Mouse (Mus musculus) heart, postnatal 0 days (tissue): Measurements from ENCODE around the gene Tpm1. TPM values are rescaled to one million over a fixed set of nuclear protein-coding genes. Genes with fewer than 3 reads are reported as not detected.

ENCODE experiments used
- ATAC-seq: fragments of 200-750 bp; cut with Nextera tagmentation; 2 replicates; pipeline ENCODE4 v1.8.0; 2017; ENCODE audit warnings: low read depth, moderate number of reproducible peaks, moderate library complexity; ENCODE audit not compliant: insufficient read depth
- DNase-seq: peaks from one replicate; pipeline ENCODE4 v3.0.0-alpha.2; 2016; ENCODE audit warnings: low spot score
- H3K27ac ChIP-seq: fragments of 300-500 bp; sonication (generic); 2 replicates; pipeline ENCODE4 v1.5.1; 2014; ENCODE audit warnings: low read depth, mild to moderate bottlenecking
- H3K27me3 ChIP-seq: fragments of 300-500 bp; sonication (generic); 2 replicates; pipeline ENCODE4 v1.6.1; 2014; ENCODE audit warnings: low read length, mixed read lengths; ENCODE audit not compliant: control insufficient read depth, insufficient read depth
- H3K36me3 ChIP-seq: fragments of 300-500 bp; sonication (generic); replicated peaks from 2 replicates; pipeline ENCODE4 v1.6.1; 2014; ENCODE audit warnings: low read length, mixed read lengths; ENCODE audit not compliant: control insufficient read depth, insufficient read depth
- H3K4me1 ChIP-seq: fragments of 300-500 bp; sonication (generic); 2 replicates; pipeline ENCODE4 v1.6.1; 2014; ENCODE audit warnings: antibody characterized with exemption; ENCODE audit not compliant: control insufficient read depth, insufficient read depth
- H3K4me2 ChIP-seq: fragments of 300-500 bp; sonication (generic); 2 replicates; pipeline ENCODE4 v1.6.1; 2014; ENCODE audit warnings: low read depth, mild to moderate bottlenecking, low read length, moderate library complexity
- H3K4me3 ChIP-seq: fragments of 300-500 bp; sonication (generic); 2 replicates; pipeline ENCODE4 v1.5.1; 2014; ENCODE audit warnings: low read depth, low read length
- H3K9ac ChIP-seq: fragments of 300-500 bp; sonication (generic); replicated peaks from 2 replicates; pipeline ENCODE4 v1.6.1; 2014; ENCODE audit warnings: low read depth, low read length, mixed read lengths
- H3K9me3 ChIP-seq: fragments of 300-500 bp; sonication (generic); replicated peaks from 2 replicates; pipeline ENCODE4 v1.6.1; 2016; ENCODE audit warnings: low read length; ENCODE audit not compliant: control insufficient read depth
- CTCF ChIP-seq: IDR thresholded peaks from 2 replicates; pipeline ENCODE4 v1.5.1; 2016; ENCODE audit warnings: antibody characterized with exemption, control low read depth, low read depth
- EP300 ChIP-seq: IDR thresholded peaks from 2 replicates; pipeline ENCODE4 v1.6.1; 2016; ENCODE audit warnings: antibody characterized with exemption, low read depth
- WGBS: fragments of 180-500 bp; shearing (Covaris S2); extraction: QIAGEN DNeasy Blood & Tissue Kit; methylation state at CpG from one replicate; pipeline ENCODE4 v1.1.7; 2014; 5-methylcytosine and 5-hydroxymethylcytosine counted together
- polyA plus RNA-seq: library from polyadenylated mRNA; unstranded; fragments of >200 nt; fragmentation: Nextera tagmentation; extraction: Ambion mirVana; gene quantifications from 2 replicates; pipeline ENCODE4 v1.2.1, GENCODE M21; 2015
- total RNA-seq: library from RNA; depleted of rRNA; stranded (reverse); fragments of >200 nt; gene quantifications from 2 replicates; pipeline ENCODE4 v1.2.3, GENCODE M21; 2014; ENCODE audit warnings: low replicate concordance

Gene Tpm1
- total and polyA plus RNA-seq, 2 experiments from 2014 or later: 3,533 to 10,309 TPM

GRCm38 (mm10) chr9:67028133-67028724 is 21.0 kb downstream of the Tpm1 start:
- Histone ChIP-seq H3K4me2 (no peak overlapping the region), H3K9me3 (no peaks in the 10 kb centered on the region), H3K36me3 (peaks cover 74% of the 10 kb centered on the region), H3K27ac (no peak overlapping the region), H3K4me1 (no peaks in the 10 kb centered on the region), H3K4me3 (no peak overlapping the region), H3K9ac (no peak overlapping the region), H3K27me3 (no peaks in the 10 kb centered on the region)
- DNase-seq (no peak), ATAC-seq (no peak)
- TF ChIP-seq EP300 (no peak), CTCF (no peak)
- 63% methylated on average over 12 of the region's 12 CpGs for WGBS

- 68% methylated on average over 7 of the region's 7 CpGs for WGBS
- Histone ChIP-seq H3K4me2 (no peak overlapping the region), H3K9ac (no peak overlapping the region), H3K27ac (0 out of 2 replicates have a peak overlapping the region, but pooled peaks have one; percentile 2), H3K4me1 (no peaks in the 10 kb centered on the region), H3K27me3 (no peaks in the 10 kb centered on the region), H3K36me3 (peaks cover 72% of the 10 kb centered on the region), H3K4me3 (no peak overlapping the region), H3K9me3 (no peaks in the 10 kb centered on the region)
- ATAC-seq (no peak), DNase-seq (no peak)
- TF ChIP-seq CTCF (no peak), EP300 (0 out of 2 replicates have a peak, but pooled peaks have one; percentile 17)
Measured at GRCm38 (mm10) chr9:67026890-67027289, 22.3 kb downstream of the Tpm1 start.

- H3K27ac ChIP-seq: peak overlapping the region; percentile 59
- H3K4me1 ChIP-seq: no peaks in the 10 kb centered on the region
- 76% methylated on average over 7 of the region's 7 CpGs for WGBS
Measured at GRCm38 (mm10) chr9:67026061-67026460, 23.1 kb downstream of the Tpm1 start.

GRCm38 (mm10) chr9:67024889-67025692 is 24.1 kb downstream of the Tpm1 start:
- no peak overlapping the region for H3K4me2 ChIP-seq
- H3K27ac ChIP-seq: peak overlapping the region; percentile 59
- H3K9ac ChIP-seq: no peak overlapping the region
- peaks cover 3% of the 10 kb centered on the region; the same call in 1 of the 2 replicates for H3K4me1 ChIP-seq
- ATAC-seq: peak; percentile 62
- H3K4me3 ChIP-seq: no peak overlapping the region
- TF ChIP-seq CTCF (no peak), EP300 (no peak)
- peak; percentile 59 for DNase-seq
- H3K27me3 ChIP-seq: no peaks in the 10 kb centered on the region
- H3K9me3 ChIP-seq: no peaks in the 10 kb centered on the region
- WGBS: 27% methylated on average over 17 of the region's 17 CpGs
- H3K36me3 ChIP-seq: peaks cover 54% of the 10 kb centered on the region

More at GRCm38 (mm10) chr9:67026061-67026460, 23.1 kb downstream of the Tpm1 start:
- ATAC-seq (peak; percentile 28), DNase-seq (no peak)
- H3K36me3 ChIP-seq: peaks cover 64% of the 10 kb centered on the region
- no peak for TF ChIP-seq CTCF
- no peak for TF ChIP-seq EP300
- H3K9me3 ChIP-seq: no peaks in the 10 kb centered on the region
- H3K4me2 ChIP-seq: no peak overlapping the region
- no peak overlapping the region for H3K4me3 ChIP-seq
- no peak overlapping the region for H3K9ac ChIP-seq
- no peaks in the 10 kb centered on the region for H3K27me3 ChIP-seq

- H3K4me3 ChIP-seq: no peak overlapping the region
- peaks cover 14% of the 10 kb centered on the region; the same call in 1 of the 2 replicates for H3K4me1 ChIP-seq
- DNase-seq: no peak
- no peaks in the 10 kb centered on the region for H3K27me3 ChIP-seq
- no peak for ATAC-seq
- no peak overlapping the region for H3K9ac ChIP-seq
- TF ChIP-seq CTCF (no peak), EP300 (no peak)
- peaks cover 37% of the 10 kb centered on the region for H3K36me3 ChIP-seq
- WGBS: 87% methylated on average over 9 of the region's 9 CpGs
- no peak overlapping the region for H3K4me2 ChIP-seq
- no peaks in the 10 kb centered on the region for H3K9me3 ChIP-seq
- H3K27ac ChIP-seq: no peak overlapping the region
Measured at GRCm38 (mm10) chr9:67023371-67023770, 25.8 kb downstream of the Tpm1 start.
